Mouse (Mus musculus): Measurements from ENCODE around the gene Wt1. TPM values are rescaled to one million over a fixed set of nuclear protein-coding genes. Genes with fewer than 3 reads are reported as not detected.

Wt1 gene
- polyA plus RNA-seq, 1 experiment, result 18.5 TPM

DNA sequence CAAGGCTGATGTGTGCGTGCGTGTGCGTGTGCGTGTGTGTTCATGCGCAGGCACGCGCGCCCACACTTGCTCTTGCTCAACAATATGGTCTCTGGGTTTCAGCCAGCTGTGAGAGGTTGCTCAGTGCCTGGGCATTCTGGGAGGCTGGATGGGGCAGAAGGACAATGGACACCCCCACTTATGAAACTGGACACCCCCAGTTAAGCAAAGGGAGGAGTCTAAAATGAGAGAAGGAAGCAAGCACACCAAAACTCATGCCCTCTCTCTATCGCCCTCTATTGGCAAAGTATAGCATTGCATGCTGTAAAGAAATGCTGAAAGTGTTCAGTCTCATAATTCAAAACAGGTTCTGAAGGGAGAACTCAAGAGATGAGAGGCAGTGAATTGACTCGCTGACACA is 61.9 kb downstream of the Wt1 start:
- no peak for DNase-seq (ENCODE audit: low read depth in 1 of 2, low spot score in 2 of 2)
- WGBS, result 77% methylated on average over 10 of the region's 10 CpGs
- Histone ChIP-seq H3K4me1 (ENCODE audit: control insufficient read depth, insufficient read depth, insufficient read length) (no peaks in the 10 kb centered on the region), H3K4me3 (ENCODE audit: extremely low read depth, insufficient read depth, insufficient read length) (no peak overlapping the region), H3K27me3 (ENCODE audit: control insufficient read depth, insufficient read depth, low read length) (no peaks in the 10 kb centered on the region), H3K27ac (ENCODE audit: insufficient read depth, low read length) (no peak overlapping the region), H3K36me3 (ENCODE audit: control insufficient read depth, insufficient read depth, low read length) (no peaks in the 10 kb centered on the region)
- no peak for TF ChIP-seq POLR2A (IDR thresholded peaks at IDR 0.05; ENCODE audit: low read depth, low read length)
- no peak for TF ChIP-seq CTCF (IDR thresholded peaks at IDR 0.05; ENCODE audit: extremely low read depth, insufficient read depth, insufficient read length, insufficient replicate concordance)

DNA sequence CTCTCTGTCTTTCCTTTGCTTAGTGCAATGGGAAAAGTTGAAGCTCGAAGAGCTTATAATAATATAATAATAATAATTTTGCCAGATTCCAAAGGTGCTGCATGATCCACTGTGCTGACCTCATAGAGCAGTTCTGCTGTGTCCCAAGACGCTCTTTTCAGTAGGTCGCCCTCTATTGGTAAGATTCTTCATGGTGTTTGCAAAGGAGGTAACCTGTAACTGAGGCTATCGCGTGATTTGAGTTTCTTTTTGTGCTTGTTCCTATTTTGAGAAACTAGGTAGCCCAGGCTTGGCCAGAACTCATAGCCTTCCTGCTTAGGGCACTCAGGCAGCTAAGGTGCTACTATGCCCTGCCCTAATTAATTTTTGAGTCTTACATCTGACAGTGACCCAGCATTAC is 63.0 kb downstream of the Wt1 start:
- DNase-seq (ENCODE audit: low read depth in 1 of 2, low spot score in 2 of 2), result no peak
- no peak overlapping the region for H3K27ac ChIP-seq (ENCODE audit: insufficient read depth, low read length)

DNA sequence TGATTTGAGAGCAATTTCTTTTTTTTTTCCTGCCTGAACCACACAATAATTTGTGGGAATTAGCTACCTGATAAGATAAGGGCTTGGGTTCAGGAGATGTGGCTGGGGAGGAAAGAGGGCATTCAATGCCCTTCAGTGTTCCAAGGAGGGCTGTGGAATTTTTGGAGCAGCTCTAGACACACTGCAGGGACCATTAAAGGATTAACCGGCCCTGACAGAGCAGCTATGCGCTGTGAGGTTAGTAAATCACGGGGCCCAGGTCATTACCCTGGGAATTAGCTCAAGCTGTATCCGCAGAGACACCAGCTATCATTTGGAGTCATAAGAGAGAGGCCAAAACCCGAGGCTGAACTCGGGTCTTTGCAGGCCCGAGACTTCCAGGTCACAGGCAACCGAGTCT is 73.8 kb downstream of the Wt1 start:
- TF ChIP-seq CTCF (IDR thresholded peaks at IDR 0.05; ENCODE audit: extremely low read depth, insufficient read depth, insufficient read length, insufficient replicate concordance) (no peak), POLR2A (IDR thresholded peaks at IDR 0.05; ENCODE audit: low read depth, low read length) (no peak)
- Histone ChIP-seq H3K4me1 (ENCODE audit: control insufficient read depth, insufficient read depth, insufficient read length) (no peaks in the 10 kb centered on the region), H3K27me3 (ENCODE audit: control insufficient read depth, insufficient read depth, low read length) (no peaks in the 10 kb centered on the region), H3K27ac (ENCODE audit: insufficient read depth, low read length) (no peak overlapping the region), H3K4me3 (ENCODE audit: extremely low read depth, insufficient read depth, insufficient read length) (no peak overlapping the region), H3K36me3 (ENCODE audit: control insufficient read depth, insufficient read depth, low read length) (no peaks in the 10 kb centered on the region)
- no peak for DNase-seq (ENCODE audit: low read depth in 1 of 2, low spot score in 2 of 2)
- WGBS, result 53% methylated on average over 8 of the region's 8 CpGs

More for the DNA sequence above, 63.0 kb downstream of the Wt1 start:
- 25% methylated on average over 5 of the region's 5 CpGs for WGBS
- Histone ChIP-seq H3K27me3 (ENCODE audit: control insufficient read depth, insufficient read depth, low read length) (no peaks in the 10 kb centered on the region), H3K4me1 (ENCODE audit: control insufficient read depth, insufficient read depth, insufficient read length) (no peaks in the 10 kb centered on the region), H3K4me3 (ENCODE audit: extremely low read depth, insufficient read depth, insufficient read length) (no peak overlapping the region), H3K36me3 (ENCODE audit: control insufficient read depth, insufficient read depth, low read length) (no peaks in the 10 kb centered on the region)
- TF ChIP-seq CTCF (IDR thresholded peaks at IDR 0.05; ENCODE audit: extremely low read depth, insufficient read depth, insufficient read length, insufficient replicate concordance), result no peak
- no peak for TF ChIP-seq POLR2A (IDR thresholded peaks at IDR 0.05; ENCODE audit: low read depth, low read length)

DNA sequence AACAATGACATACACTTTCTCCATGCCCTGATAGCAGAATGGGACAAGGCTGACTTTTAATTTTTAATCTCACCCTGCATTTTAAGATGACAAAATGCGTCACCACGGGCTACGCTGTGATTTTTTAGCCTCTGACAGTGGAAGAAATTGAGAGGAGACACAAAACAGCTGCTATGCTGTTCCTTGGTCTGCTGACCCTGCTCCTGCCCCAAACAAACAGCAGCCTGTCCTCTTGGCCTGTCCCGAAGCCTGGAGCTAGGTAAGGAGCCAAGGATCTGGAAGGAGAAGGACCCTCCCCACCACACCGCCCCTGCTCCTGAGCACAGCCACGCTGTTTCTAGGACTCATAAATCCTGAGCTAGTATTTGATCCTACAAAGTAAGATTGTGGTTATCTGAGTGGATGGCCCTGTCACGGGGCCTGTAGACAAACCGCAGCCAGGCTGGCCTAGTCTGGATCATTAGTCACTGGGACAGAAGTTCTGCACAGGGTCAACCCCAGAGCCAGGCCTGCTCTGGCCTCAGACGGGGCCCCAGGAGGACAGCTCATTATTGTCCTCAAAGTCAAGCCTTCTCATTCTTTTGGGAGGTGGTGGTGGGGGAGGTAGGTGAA is 80.3 kb downstream of the Wt1 start:
- no peak overlapping the region for H3K27ac ChIP-seq (ENCODE audit: insufficient read depth, low read length)
- no peak for TF ChIP-seq POLR2A (IDR thresholded peaks at IDR 0.05; ENCODE audit: low read depth, low read length)
- no peak for TF ChIP-seq CTCF (IDR thresholded peaks at IDR 0.05; ENCODE audit: extremely low read depth, insufficient read depth, insufficient read length, insufficient replicate concordance)

DNA sequence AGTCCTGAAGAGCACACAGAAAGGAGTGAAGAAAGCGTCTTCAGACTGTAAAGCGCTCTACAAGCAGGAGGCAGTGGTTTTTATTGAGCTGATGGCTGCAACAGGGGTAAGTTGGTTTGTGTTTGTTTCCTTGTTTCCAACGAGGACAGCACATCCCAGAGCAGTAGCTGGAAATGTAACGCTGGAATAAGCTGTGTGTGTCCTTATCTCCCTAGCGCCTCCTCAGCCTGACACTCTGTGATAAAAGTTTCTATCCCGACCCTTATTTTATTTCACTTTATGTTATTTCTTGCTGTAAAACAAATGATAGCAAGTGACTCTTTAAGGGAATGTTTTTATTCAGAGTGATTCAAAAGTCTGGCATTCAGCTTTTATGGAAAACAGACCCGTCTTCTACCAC is 86.5 kb downstream of the Wt1 start:
- no peak for TF ChIP-seq POLR2A (IDR thresholded peaks at IDR 0.05; ENCODE audit: low read depth, low read length)
- TF ChIP-seq CTCF (IDR thresholded peaks at IDR 0.05; ENCODE audit: extremely low read depth, insufficient read depth, insufficient read length, insufficient replicate concordance), result no peak
- H3K4me3 ChIP-seq (ENCODE audit: extremely low read depth, insufficient read depth, insufficient read length), result no peak overlapping the region
- H3K4me1 ChIP-seq (ENCODE audit: control insufficient read depth, insufficient read depth, insufficient read length), result no peaks in the 10 kb centered on the region
- no peak overlapping the region for H3K27ac ChIP-seq (ENCODE audit: insufficient read depth, low read length)
- no peaks in the 10 kb centered on the region for H3K27me3 ChIP-seq (ENCODE audit: control insufficient read depth, insufficient read depth, low read length)
- DNase-seq (ENCODE audit: low read depth in 1 of 2, low spot score in 2 of 2), result no peak
- no peaks in the 10 kb centered on the region for H3K36me3 ChIP-seq (ENCODE audit: control insufficient read depth, insufficient read depth, low read length)
- WGBS, result 73% methylated on average over 7 of the region's 7 CpGs

More for the DNA sequence above, 80.3 kb downstream of the Wt1 start:
- H3K36me3 ChIP-seq (ENCODE audit: control insufficient read depth, insufficient read depth, low read length), result no peaks in the 10 kb centered on the region
- DNase-seq (ENCODE audit: low read depth in 1 of 2, low spot score in 2 of 2), result no peak
- 79% methylated on average over 9 of the region's 9 CpGs for WGBS
- no peaks in the 10 kb centered on the region for H3K27me3 ChIP-seq (ENCODE audit: control insufficient read depth, insufficient read depth, low read length)
- no peak overlapping the region for H3K4me3 ChIP-seq (ENCODE audit: extremely low read depth, insufficient read depth, insufficient read length)
- H3K4me1 ChIP-seq (ENCODE audit: control insufficient read depth, insufficient read depth, insufficient read length), result no peaks in the 10 kb centered on the region

DNA sequence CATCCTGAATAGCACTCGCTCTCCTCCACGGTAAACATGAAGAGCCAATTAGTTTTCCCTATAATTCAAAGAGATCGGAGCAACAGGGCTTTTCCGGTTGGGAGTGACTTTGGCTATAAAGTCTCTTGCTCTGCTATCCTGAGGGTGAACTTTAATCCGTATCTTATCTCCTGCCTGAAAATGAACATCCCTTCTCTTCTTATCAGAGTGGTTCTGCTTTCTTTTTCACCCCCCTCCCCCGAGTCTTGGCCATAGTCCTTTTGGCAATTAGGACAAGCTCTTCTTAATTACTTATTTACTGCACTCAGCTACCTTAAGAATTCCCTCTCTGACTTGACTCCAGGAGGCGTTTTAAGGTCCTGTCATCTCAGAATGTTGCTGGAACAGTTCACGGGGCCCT is 89.6 kb downstream of the Wt1 start:
- DNase-seq (ENCODE audit: low read depth in 1 of 2, low spot score in 2 of 2), result no peak
- no peak for TF ChIP-seq CTCF (IDR thresholded peaks at IDR 0.05; ENCODE audit: extremely low read depth, insufficient read depth, insufficient read length, insufficient replicate concordance)
- TF ChIP-seq POLR2A (IDR thresholded peaks at IDR 0.05; ENCODE audit: low read depth, low read length), result no peak
- Histone ChIP-seq H3K36me3 (ENCODE audit: control insufficient read depth, insufficient read depth, low read length) (no peaks in the 10 kb centered on the region), H3K27me3 (ENCODE audit: control insufficient read depth, insufficient read depth, low read length) (no peaks in the 10 kb centered on the region), H3K4me3 (ENCODE audit: extremely low read depth, insufficient read depth, insufficient read length) (no peak overlapping the region), H3K4me1 (ENCODE audit: control insufficient read depth, insufficient read depth, insufficient read length) (no peaks in the 10 kb centered on the region), H3K27ac (ENCODE audit: insufficient read depth, low read length) (no peak overlapping the region)
- WGBS, result 47% methylated on average over 8 of the region's 8 CpGs

DNA sequence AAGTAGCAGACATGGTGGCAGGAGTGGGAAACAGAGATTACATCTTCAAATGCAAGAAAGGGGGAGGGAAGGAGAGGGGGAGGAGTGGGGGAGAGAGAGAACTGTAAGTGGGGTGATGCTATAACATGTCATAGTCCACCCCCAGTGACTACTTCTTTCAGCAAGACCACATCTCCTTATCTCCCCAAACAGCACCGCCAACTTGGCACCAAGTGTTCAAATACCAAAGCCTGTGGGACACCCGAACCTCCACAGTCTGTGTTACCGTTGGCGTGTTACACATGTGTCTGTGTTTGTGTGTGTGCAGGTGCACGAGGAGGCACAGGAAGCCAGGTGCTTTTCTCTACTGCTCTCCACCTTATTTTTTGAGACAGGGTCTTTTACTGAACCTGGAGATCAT is 92.9 kb downstream of the Wt1 start:
- Histone ChIP-seq H3K27ac (ENCODE audit: insufficient read depth, low read length) (no peak overlapping the region), H3K36me3 (ENCODE audit: control insufficient read depth, insufficient read depth, low read length) (no peaks in the 10 kb centered on the region), H3K4me1 (ENCODE audit: control insufficient read depth, insufficient read depth, insufficient read length) (no peaks in the 10 kb centered on the region), H3K27me3 (ENCODE audit: control insufficient read depth, insufficient read depth, low read length) (no peaks in the 10 kb centered on the region), H3K4me3 (ENCODE audit: extremely low read depth, insufficient read depth, insufficient read length) (no peak overlapping the region)
- 79% methylated on average over 5 of the region's 5 CpGs for WGBS
- no peak for DNase-seq (ENCODE audit: low read depth in 1 of 2, low spot score in 2 of 2)
- TF ChIP-seq POLR2A (IDR thresholded peaks at IDR 0.05; ENCODE audit: low read depth, low read length), result no peak
- TF ChIP-seq CTCF (IDR thresholded peaks at IDR 0.05; ENCODE audit: extremely low read depth, insufficient read depth, insufficient read length, insufficient replicate concordance), result no peak
